Mouse (Mus musculus) intestine, postnatal 0 days (tissue): ENCODE results near the gene Olfr541. TPM values are rescaled to one million over a fixed set of nuclear protein-coding genes. Genes with fewer than 3 reads are reported as not detected.

ENCODE experiments used
- ATAC-seq: fragments of 200-750 bp; cut with Nextera tagmentation; 2 replicates; pipeline ENCODE4 v1.8.0; 2017; ENCODE audit warnings: mild to moderate bottlenecking, moderate TSS enrichment, moderate library complexity
- H3K27ac ChIP-seq: fragments of 300-500 bp; sonication (generic); 2 replicates; pipeline ENCODE4 v1.5.1; 2014; ENCODE audit warnings: mild to moderate bottlenecking, low read depth, low read length, moderate library complexity
- H3K27me3 ChIP-seq: fragments of 300-500 bp; sonication (generic); replicated peaks from 2 replicates; pipeline ENCODE4 v1.6.1; 2014; ENCODE audit warnings: low read length, mixed read lengths; ENCODE audit not compliant: control insufficient read depth, insufficient read depth
- H3K36me3 ChIP-seq: fragments of 300-500 bp; sonication (generic); 2 replicates; pipeline ENCODE4 v1.6.1; 2014; ENCODE audit warnings: mild to moderate bottlenecking, moderate library complexity; ENCODE audit not compliant: control insufficient read depth, insufficient read depth
- H3K4me1 ChIP-seq: fragments of 300-500 bp; sonication (generic); replicated peaks from 2 replicates; pipeline ENCODE4 v1.6.1; 2014; ENCODE audit warnings: antibody characterized with exemption, low read length, mixed read lengths; ENCODE audit not compliant: control insufficient read depth, insufficient read depth
- H3K4me2 ChIP-seq: fragments of 300-500 bp; sonication (generic); replicated peaks from 2 replicates; pipeline ENCODE4 v1.6.1; 2014; ENCODE audit warnings: low read depth, mild to moderate bottlenecking, moderate library complexity
- H3K4me3 ChIP-seq: fragments of 300-500 bp; sonication (generic); 2 replicates; pipeline ENCODE4 v1.5.1; 2014; ENCODE audit warnings: low read depth, low read length
- H3K9ac ChIP-seq: fragments of 300-500 bp; sonication (generic); 2 replicates; pipeline ENCODE4 v1.6.1; 2014; ENCODE audit warnings: mild to moderate bottlenecking, low read depth, low read length
- H3K9me3 ChIP-seq: fragments of 300-500 bp; sonication (generic); 2 replicates; pipeline ENCODE4 v1.6.1; 2016; ENCODE audit warnings: mixed run types; ENCODE audit not compliant: control insufficient read depth
- CTCF ChIP-seq: sonication (generic); IDR thresholded peaks from 2 replicates; pipeline ENCODE4 v1.5.1; 2016; ENCODE audit warnings: low read depth, mild to moderate bottlenecking, control low read depth, antibody characterized with exemption, moderate library complexity
- WGBS: fragments of 180-500 bp; shearing (Covaris S2); extraction: QIAGEN DNeasy Blood & Tissue Kit; methylation state at CpG from one replicate; pipeline ENCODE4 v1.1.7; 2014; 5-methylcytosine and 5-hydroxymethylcytosine counted together
- polyA plus RNA-seq: library from polyadenylated mRNA; unstranded; fragments of >200 nt; fragmentation: Nextera tagmentation; extraction: Ambion mirVana; gene quantifications from 2 replicates; pipeline ENCODE4 v1.2.1, GENCODE M21; 2015

The Olfr541 gene
- polyA plus RNA-seq, 1 experiment from 2014 or later = not detected

- H3K36me3 ChIP-seq = no peaks in the 10 kb centered on the region
- ATAC-seq = no peak
- TF ChIP-seq CTCF = no peak
Measured at GRCm38 (mm10) chr7:140707536-140708284, 10.6 kb downstream of the Olfr541 start.

GRCm38 (mm10) chr7:140717155-140718055 lies 20.3 kb downstream of the Olfr541 start:
- 79% methylated on average over 7 of the region's 7 CpGs for WGBS
- Histone ChIP-seq H3K9me3 (no peaks in the 10 kb centered on the region), H3K36me3 (no peaks in the 10 kb centered on the region), H3K4me3 (no peak overlapping the region), H3K27ac (no peak overlapping the region), H3K9ac (no peak overlapping the region), H3K27me3 (no peaks in the 10 kb centered on the region), H3K4me1 (no peaks in the 10 kb centered on the region), H3K4me2 (no peak overlapping the region)
- no peak for ATAC-seq
- no peak for TF ChIP-seq CTCF

More at GRCm38 (mm10) chr7:140707536-140708284, 10.6 kb downstream of the Olfr541 start:
- Histone ChIP-seq H3K27ac (no peak overlapping the region), H3K4me2 (no peak overlapping the region), H3K4me1 (no peaks in the 10 kb centered on the region), H3K27me3 (no peaks in the 10 kb centered on the region), H3K4me3 (no peak overlapping the region), H3K9ac (no peak overlapping the region), H3K9me3 (no peaks in the 10 kb centered on the region)
- 73% methylated on average over 6 of the region's 6 CpGs for WGBS

GRCm38 (mm10) chr7:140721095-140721494 lies 24.0 kb downstream of the Olfr541 start:
- no peak overlapping the region for H3K4me2 ChIP-seq
- no peaks in the 10 kb centered on the region for H3K4me1 ChIP-seq
- H3K9ac ChIP-seq = no peak overlapping the region
- ATAC-seq = no peak
- 48% methylated on average over 6 of the region's 6 CpGs for WGBS
- H3K27me3 ChIP-seq = no peaks in the 10 kb centered on the region
- H3K36me3 ChIP-seq = no peaks in the 10 kb centered on the region
- no peak overlapping the region for H3K4me3 ChIP-seq
- H3K9me3 ChIP-seq = no peaks in the 10 kb centered on the region
- no peak overlapping the region for H3K27ac ChIP-seq
- TF ChIP-seq CTCF = no peak

GRCm38 (mm10) chr7:140725558-140725957 lies 28.5 kb downstream of the Olfr541 start:
- Histone ChIP-seq H3K9ac (no peak overlapping the region), H3K27me3 (no peaks in the 10 kb centered on the region), H3K4me3 (no peak overlapping the region), H3K27ac (no peak overlapping the region), H3K9me3 (no peaks in the 10 kb centered on the region), H3K36me3 (no peaks in the 10 kb centered on the region), H3K4me1 (no peaks in the 10 kb centered on the region), H3K4me2 (no peak overlapping the region)
- TF ChIP-seq CTCF = no peak
- no peak for ATAC-seq

GRCm38 (mm10) chr7:140733162-140733561 lies 36.1 kb downstream of the Olfr541 start:
- 66% methylated on average over 2 of the region's 2 CpGs for WGBS
- peak; percentile 35; the same call in 1 of the 2 replicates for TF ChIP-seq CTCF
- H3K27ac ChIP-seq = no peak overlapping the region
- ATAC-seq = no peak
- no peaks in the 10 kb centered on the region for H3K4me1 ChIP-seq
- H3K36me3 ChIP-seq = no peaks in the 10 kb centered on the region
- H3K9me3 ChIP-seq = no peaks in the 10 kb centered on the region
- H3K4me3 ChIP-seq = no peak overlapping the region
- no peak overlapping the region for H3K9ac ChIP-seq
- no peaks in the 10 kb centered on the region for H3K27me3 ChIP-seq
- H3K4me2 ChIP-seq = no peak overlapping the region

GRCm38 (mm10) chr7:140747402-140747801 lies 50.3 kb downstream of the Olfr541 start:
- no peak for TF ChIP-seq CTCF
- no peaks in the 10 kb centered on the region for H3K4me1 ChIP-seq
- H3K36me3 ChIP-seq = no peaks in the 10 kb centered on the region
- H3K4me2 ChIP-seq = no peak overlapping the region
- 75% methylated on average over 3 of the region's 3 CpGs for WGBS
- no peak for ATAC-seq
- no peak overlapping the region for H3K9ac ChIP-seq
- no peak overlapping the region for H3K27ac ChIP-seq
- H3K27me3 ChIP-seq = no peaks in the 10 kb centered on the region
- H3K9me3 ChIP-seq = no peaks in the 10 kb centered on the region
- no peak overlapping the region for H3K4me3 ChIP-seq
